Mouse (Mus musculus): ENCODE data around the gene Nacc2. TPM values are rescaled to one million over a fixed set of nuclear protein-coding genes. Genes with fewer than 3 reads are reported as not detected.

The Nacc2 gene
- polyA plus RNA-seq (2014; fragmentation: Nextera tagmentation; extraction: Ambion mirVana): 6.1 and 11.8 TPM in 2 replicates

- no peaks in the 10 kb centered on the region for H3K36me3 ChIP-seq (ENCODE audit: control insufficient read depth, insufficient read depth, low read length)
- H3K9me3 ChIP-seq (replicated peaks; ENCODE audit: control insufficient read depth, low read length): no peaks in the 10 kb centered on the region
- 29% methylated on average over 9 of the region's 9 CpGs for WGBS
- DNase-seq (ENCODE audit: low spot score) (no peak), ATAC-seq (no peak)
- 0 out of 2 replicates have a peak, but pooled peaks cover 10% of the 10 kb centered on the region for H3K4me1 ChIP-seq (ENCODE audit: control insufficient read depth, insufficient read depth, low read length)
- peak within 1 kb of the TSS; percentile 96 for H3K4me2 ChIP-seq (ENCODE audit: low read length)
- peak within 1 kb of the TSS; percentile 65 for H3K9ac ChIP-seq (ENCODE audit: low read length)
- no peak within 1 kb of the TSS for H3K27ac ChIP-seq (ENCODE audit: low read depth, low read length)
- H3K27me3 ChIP-seq (replicated peaks; ENCODE audit: control insufficient read depth, insufficient read depth, low read length): peaks cover 26% of the 10 kb centered on the region
- peak within 1 kb of the TSS; percentile 70 for H3K4me3 ChIP-seq (ENCODE audit: low read depth, low read length)
These were observed at the start of gene Nacc2 for GRCm38 (mm10) chr2:26123079-26123648. Gene Nacc2 (minus strand): TSS chr2:26123220.

GRCm38 (mm10) chr2:26172166-26172565 is 49.1 kb upstream of the Nacc2 start:
- Histone ChIP-seq H3K27ac (ENCODE audit: low read depth, low read length) (no peak overlapping the region), H3K4me2 (ENCODE audit: low read length) (no peak overlapping the region), H3K4me1 (ENCODE audit: control insufficient read depth, insufficient read depth, low read length) (no peaks in the 10 kb centered on the region), H3K4me3 (ENCODE audit: low read depth, low read length) (no peak overlapping the region), H3K9me3 (replicated peaks; ENCODE audit: control insufficient read depth, low read length) (no peaks in the 10 kb centered on the region), H3K27me3 (replicated peaks; ENCODE audit: control insufficient read depth, insufficient read depth, low read length) (no peaks in the 10 kb centered on the region), H3K36me3 (ENCODE audit: control insufficient read depth, insufficient read depth, low read length) (no peaks in the 10 kb centered on the region), H3K9ac (ENCODE audit: low read length) (no peak overlapping the region)
- 80% methylated on average over 2 of the region's 2 CpGs for WGBS
- DNase-seq (ENCODE audit: low spot score) (no peak), ATAC-seq (no peak)

GRCm38 (mm10) chr2:26170376-26170775 is 47.4 kb upstream of the Nacc2 start:
- Histone ChIP-seq H3K27me3 (replicated peaks; ENCODE audit: control insufficient read depth, insufficient read depth, low read length) (no peaks in the 10 kb centered on the region), H3K4me2 (ENCODE audit: low read length) (no peak overlapping the region), H3K9ac (ENCODE audit: low read length) (no peak overlapping the region), H3K36me3 (ENCODE audit: control insufficient read depth, insufficient read depth, low read length) (no peaks in the 10 kb centered on the region), H3K9me3 (replicated peaks; ENCODE audit: control insufficient read depth, low read length) (no peaks in the 10 kb centered on the region), H3K27ac (ENCODE audit: low read depth, low read length) (no peak overlapping the region), H3K4me1 (ENCODE audit: control insufficient read depth, insufficient read depth, low read length) (no peaks in the 10 kb centered on the region), H3K4me3 (ENCODE audit: low read depth, low read length) (no peak overlapping the region)
- no peak for ATAC-seq
- DNase-seq (ENCODE audit: low spot score): no peak
- WGBS: 40% methylated on average over 2 of the region's 2 CpGs

GRCm38 (mm10) chr2:26168843-26169579 is 46.0 kb upstream of the Nacc2 start:
- WGBS: 40% methylated on average over 11 of the region's 11 CpGs
- Histone ChIP-seq H3K27ac (ENCODE audit: low read depth, low read length) (no peak overlapping the region), H3K4me1 (ENCODE audit: control insufficient read depth, insufficient read depth, low read length) (no peaks in the 10 kb centered on the region), H3K27me3 (replicated peaks; ENCODE audit: control insufficient read depth, insufficient read depth, low read length) (no peaks in the 10 kb centered on the region), H3K4me2 (ENCODE audit: low read length) (no peak overlapping the region), H3K9ac (ENCODE audit: low read length) (no peak overlapping the region), H3K36me3 (ENCODE audit: control insufficient read depth, insufficient read depth, low read length) (no peaks in the 10 kb centered on the region), H3K9me3 (replicated peaks; ENCODE audit: control insufficient read depth, low read length) (no peaks in the 10 kb centered on the region), H3K4me3 (ENCODE audit: low read depth, low read length) (no peak overlapping the region)
- ATAC-seq (no peak), DNase-seq (ENCODE audit: low spot score) (peak; percentile 44)

- WGBS: 88% methylated on average over 3 of the region's 3 CpGs
- Histone ChIP-seq H3K4me2 (ENCODE audit: low read length) (no peak overlapping the region), H3K9me3 (replicated peaks; ENCODE audit: control insufficient read depth, low read length) (no peaks in the 10 kb centered on the region), H3K27ac (ENCODE audit: low read depth, low read length) (no peak overlapping the region), H3K36me3 (ENCODE audit: control insufficient read depth, insufficient read depth, low read length) (no peaks in the 10 kb centered on the region), H3K27me3 (replicated peaks; ENCODE audit: control insufficient read depth, insufficient read depth, low read length) (no peaks in the 10 kb centered on the region), H3K4me3 (ENCODE audit: low read depth, low read length) (no peak overlapping the region), H3K9ac (ENCODE audit: low read length) (no peak overlapping the region), H3K4me1 (ENCODE audit: control insufficient read depth, insufficient read depth, low read length) (no peaks in the 10 kb centered on the region)
- DNase-seq (ENCODE audit: low spot score): no peak
- ATAC-seq: no peak
These were observed 43.9 kb upstream of the Nacc2 start for GRCm38 (mm10) chr2:26166890-26167289.

DNA sequence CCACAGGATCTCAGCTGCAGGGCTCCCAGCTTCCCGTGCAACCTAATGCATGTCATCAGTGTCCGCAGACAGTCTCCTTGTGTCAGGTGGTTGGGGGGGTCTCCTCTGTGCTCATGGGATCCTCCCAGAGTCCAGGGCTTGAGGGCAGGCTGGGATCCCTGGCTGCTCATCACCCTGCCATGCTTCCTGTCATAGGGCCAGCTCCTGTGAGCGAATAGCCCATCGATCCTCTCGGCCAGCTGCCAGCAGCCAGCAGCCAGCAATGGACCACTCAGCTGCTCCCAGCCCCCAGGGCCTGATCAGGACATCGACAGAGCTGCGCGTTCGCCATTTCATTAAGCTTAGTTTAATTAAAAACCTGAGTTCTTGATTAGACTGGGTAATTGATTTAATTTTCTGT is 35.0 kb upstream of the Nacc2 start:
- ATAC-seq: no peak
- no peak overlapping the region for H3K27ac ChIP-seq (ENCODE audit: low read depth, low read length)
- WGBS: 83% methylated on average over 9 of the region's 9 CpGs

GRCm38 (mm10) chr2:26156191-26156977 is 33.4 kb upstream of the Nacc2 start:
- Histone ChIP-seq H3K27ac (ENCODE audit: low read depth, low read length) (peak overlapping the region; percentile 63), H3K27me3 (replicated peaks; ENCODE audit: control insufficient read depth, insufficient read depth, low read length) (no peaks in the 10 kb centered on the region), H3K36me3 (ENCODE audit: control insufficient read depth, insufficient read depth, low read length) (no peaks in the 10 kb centered on the region), H3K9ac (ENCODE audit: low read length) (no peak overlapping the region), H3K4me2 (ENCODE audit: low read length) (no peak overlapping the region), H3K4me1 (ENCODE audit: control insufficient read depth, insufficient read depth, low read length) (peaks cover 12% of the 10 kb centered on the region), H3K4me3 (ENCODE audit: low read depth, low read length) (no peak overlapping the region), H3K9me3 (replicated peaks; ENCODE audit: control insufficient read depth, low read length) (no peaks in the 10 kb centered on the region)
- ATAC-seq (peak; percentile 85), DNase-seq (ENCODE audit: low spot score) (peak; percentile 81)
- WGBS: 60% methylated on average over 10 of the region's 10 CpGs

More for the DNA sequence above, 35.0 kb upstream of the Nacc2 start:
- Histone ChIP-seq H3K9ac (ENCODE audit: low read length) (no peak overlapping the region), H3K9me3 (replicated peaks; ENCODE audit: control insufficient read depth, low read length) (no peaks in the 10 kb centered on the region), H3K36me3 (ENCODE audit: control insufficient read depth, insufficient read depth, low read length) (no peaks in the 10 kb centered on the region), H3K4me3 (ENCODE audit: low read depth, low read length) (no peak overlapping the region), H3K4me1 (ENCODE audit: control insufficient read depth, insufficient read depth, low read length) (peaks cover 12% of the 10 kb centered on the region), H3K4me2 (ENCODE audit: low read length) (no peak overlapping the region), H3K27me3 (replicated peaks; ENCODE audit: control insufficient read depth, insufficient read depth, low read length) (no peaks in the 10 kb centered on the region)
- DNase-seq (ENCODE audit: low spot score): no peak

DNA sequence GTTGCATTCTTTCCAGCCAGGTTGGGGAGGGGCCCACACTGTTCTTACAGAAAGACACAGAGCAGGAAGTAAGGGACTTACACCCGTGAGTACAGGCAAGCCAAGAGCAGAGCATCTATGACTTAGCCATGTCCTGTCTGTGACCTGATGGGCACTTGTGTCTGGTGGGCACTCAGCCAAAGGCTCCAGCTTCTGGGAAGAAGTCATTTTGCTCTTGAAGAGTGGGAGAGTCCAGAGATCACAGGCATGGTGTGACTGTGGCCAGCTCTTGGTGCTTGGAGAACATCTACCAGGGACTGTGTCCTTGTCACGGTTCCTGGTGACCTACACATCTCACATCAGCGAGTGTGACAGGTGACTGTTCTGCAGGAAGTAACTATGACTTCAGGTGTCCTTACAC is 32.7 kb upstream of the Nacc2 start:
- Histone ChIP-seq H3K9me3 (replicated peaks; ENCODE audit: control insufficient read depth, low read length) (no peaks in the 10 kb centered on the region), H3K27me3 (replicated peaks; ENCODE audit: control insufficient read depth, insufficient read depth, low read length) (no peaks in the 10 kb centered on the region), H3K9ac (ENCODE audit: low read length) (no peak overlapping the region), H3K36me3 (ENCODE audit: control insufficient read depth, insufficient read depth, low read length) (no peaks in the 10 kb centered on the region), H3K27ac (ENCODE audit: low read depth, low read length) (no peak overlapping the region), H3K4me3 (ENCODE audit: low read depth, low read length) (no peak overlapping the region), H3K4me1 (ENCODE audit: control insufficient read depth, insufficient read depth, low read length) (peaks cover 12% of the 10 kb centered on the region), H3K4me2 (ENCODE audit: low read length) (no peak overlapping the region)
- ATAC-seq (no peak), DNase-seq (ENCODE audit: low spot score) (no peak)
- 73% methylated on average over 3 of the region's 3 CpGs for WGBS
